Mouse (Mus musculus) kidney, postnatal 4 days (tissue): ENCODE data around the gene March1.

Source experiments
- DNase-seq, 2 experiments: peaks; one replicate each; pipeline ENCODE4 v3.0.0; 2021; ENCODE audit warnings: mixed read lengths in 2 of 2

Gene March1

GRCm38 (mm10) chr8:66022815-66023214, 405.1 kb downstream of the March1 start:
- DNase-seq, result no peak

GRCm38 (mm10) chr8:66033651-66034050, 416.0 kb downstream of the March1 start:
- DNase-seq, result no peak

GRCm38 (mm10) chr8:66034429-66034828, 416.7 kb downstream of the March1 start:
- no peak for DNase-seq

- DNase-seq, result no peak
Measured at GRCm38 (mm10) chr8:66094152-66094551, 476.5 kb downstream of the March1 start.

GRCm38 (mm10) chr8:66098148-66098547, 480.4 kb downstream of the March1 start:
- DNase-seq, result no peak

GRCm38 (mm10) chr8:66119294-66119693, 501.6 kb downstream of the March1 start:
- DNase-seq, result no peak

- no peak for DNase-seq
Measured at GRCm38 (mm10) chr8:66159648-66160047, 541.9 kb downstream of the March1 start.

GRCm38 (mm10) chr8:66166835-66167234, 549.1 kb downstream of the March1 start:
- no peak for DNase-seq

- DNase-seq, result no peak
Measured at GRCm38 (mm10) chr8:66167405-66168173, 549.9 kb downstream of the March1 start.

- no peak for DNase-seq
Measured at GRCm38 (mm10) chr8:66179336-66179735, 561.6 kb downstream of the March1 start.

GRCm38 (mm10) chr8:66181265-66181664, 563.6 kb downstream of the March1 start:
- no peak for DNase-seq

- no peak for DNase-seq
Measured at GRCm38 (mm10) chr8:66182257-66182656, 564.6 kb downstream of the March1 start.

GRCm38 (mm10) chr8:66183454-66183853, 565.8 kb downstream of the March1 start:
- DNase-seq, result no peak

- no peak for DNase-seq
Measured at GRCm38 (mm10) chr8:66185226-66185625, 567.5 kb downstream of the March1 start.

GRCm38 (mm10) chr8:66194416-66194815, 576.7 kb downstream of the March1 start:
- no peak for DNase-seq

- no peak for DNase-seq
Measured at GRCm38 (mm10) chr8:66200169-66200568, 582.5 kb downstream of the March1 start.

GRCm38 (mm10) chr8:66203814-66204438, 586.2 kb downstream of the March1 start:
- DNase-seq, result no peak

GRCm38 (mm10) chr8:66209553-66209952, 591.9 kb downstream of the March1 start:
- DNase-seq, result no peak

- no peak for DNase-seq
Measured at GRCm38 (mm10) chr8:66210294-66210693, 592.6 kb downstream of the March1 start.

- no peak for DNase-seq
Measured at GRCm38 (mm10) chr8:66219974-66220373, 602.3 kb downstream of the March1 start.

- no peak for DNase-seq
Measured at GRCm38 (mm10) chr8:66229931-66230330, 612.2 kb downstream of the March1 start.

GRCm38 (mm10) chr8:66269546-66269945, 651.8 kb downstream of the March1 start:
- DNase-seq, result peak; percentile 2 to 3

GRCm38 (mm10) chr8:66270116-66270515, 652.4 kb downstream of the March1 start:
- no peak for DNase-seq

- no peak for DNase-seq
Measured at GRCm38 (mm10) chr8:66317824-66318223, 700.1 kb downstream of the March1 start.
